Mouse (Mus musculus): ENCODE results near the gene Them7. TPM values are rescaled to one million over a fixed set of nuclear protein-coding genes. Genes with fewer than 3 reads are reported as not detected.

Gene Them7
- polyA plus RNA-seq, 1 experiment: not detected

- no peak for TF ChIP-seq CTCF (IDR thresholded peaks at IDR 0.05; ENCODE audit: borderline replicate concordance, insufficient read depth, low read length)
- TF ChIP-seq POLR2A (IDR thresholded peaks at IDR 0.05; ENCODE audit: low read depth, low read length): no peak
- Histone ChIP-seq H3K4me3 (ENCODE audit: insufficient read depth, low read length) (peak overlapping the region; percentile 88), H3K27ac (ENCODE audit: insufficient read depth, low read length) (no peak overlapping the region), H3K4me1 (ENCODE audit: control insufficient read depth, insufficient read depth, low read length) (peaks cover 3% of the 10 kb centered on the region; the same call in 1 of the 2 replicates)
Observed at GRCm38 (mm10) chr2:105397446-105398211, 173.5 kb downstream of the Them7 start.

- peak overlapping the region; percentile 97 for H3K27ac ChIP-seq (ENCODE audit: insufficient read depth, low read length)
- peak overlapping the region; percentile 88 for H3K4me3 ChIP-seq (ENCODE audit: insufficient read depth, low read length)
- TF ChIP-seq CTCF (IDR thresholded peaks at IDR 0.05; ENCODE audit: borderline replicate concordance, insufficient read depth, low read length) (no peak), POLR2A (IDR thresholded peaks at IDR 0.05; ENCODE audit: low read depth, low read length) (no peak)
- peaks cover 3% of the 10 kb centered on the region; the same call in 1 of the 2 replicates for H3K4me1 ChIP-seq (ENCODE audit: control insufficient read depth, insufficient read depth, low read length)
Observed at GRCm38 (mm10) chr2:105398636-105399084, 174.5 kb downstream of the Them7 start.

GRCm38 (mm10) chr2:105399085-105399891 is 175.2 kb downstream of the Them7 start, which contains the start of gene Rcn1:
Gene Rcn1, minus strand, starts transcription at chr2:105399319.
- Histone ChIP-seq H3K4me1 (ENCODE audit: control insufficient read depth, insufficient read depth, low read length) (peaks cover 3% of the 10 kb centered on the region; the same call in 1 of the 2 replicates), H3K27ac (ENCODE audit: insufficient read depth, low read length) (peak within 1 kb of the TSS; percentile 97), H3K4me3 (ENCODE audit: insufficient read depth, low read length) (peak within 1 kb of the TSS; percentile 88)
- TF ChIP-seq CTCF (IDR thresholded peaks at IDR 0.05; ENCODE audit: borderline replicate concordance, insufficient read depth, low read length) (no peak), POLR2A (IDR thresholded peaks at IDR 0.05; ENCODE audit: low read depth, low read length) (peak; percentile 88)

- no peak overlapping the region for H3K27ac ChIP-seq (ENCODE audit: insufficient read depth, low read length)
- H3K4me1 ChIP-seq (ENCODE audit: control insufficient read depth, insufficient read depth, low read length): no peaks in the 10 kb centered on the region; the same call in 1 of the 2 replicates
- TF ChIP-seq CTCF (IDR thresholded peaks at IDR 0.05; ENCODE audit: borderline replicate concordance, insufficient read depth, low read length) (no peak), POLR2A (IDR thresholded peaks at IDR 0.05; ENCODE audit: low read depth, low read length) (no peak)
- H3K4me3 ChIP-seq (ENCODE audit: insufficient read depth, low read length): no peak overlapping the region
Observed at GRCm38 (mm10) chr2:105400558-105400957, 176.4 kb downstream of the Them7 start.

GRCm38 (mm10) chr2:105402180-105402579 is 178.1 kb downstream of the Them7 start:
- H3K4me3 ChIP-seq (ENCODE audit: insufficient read depth, low read length): no peak overlapping the region
- TF ChIP-seq POLR2A (IDR thresholded peaks at IDR 0.05; ENCODE audit: low read depth, low read length) (no peak), CTCF (IDR thresholded peaks at IDR 0.05; ENCODE audit: borderline replicate concordance, insufficient read depth, low read length) (no peak)

GRCm38 (mm10) chr2:105408511-105408910 is 184.4 kb downstream of the Them7 start:
- Histone ChIP-seq H3K4me3 (ENCODE audit: insufficient read depth, low read length) (no peak overlapping the region), H3K4me1 (ENCODE audit: control insufficient read depth, insufficient read depth, low read length) (no peaks in the 10 kb centered on the region), H3K27ac (ENCODE audit: insufficient read depth, low read length) (no peak overlapping the region)
- TF ChIP-seq POLR2A (IDR thresholded peaks at IDR 0.05; ENCODE audit: low read depth, low read length) (no peak), CTCF (IDR thresholded peaks at IDR 0.05; ENCODE audit: borderline replicate concordance, insufficient read depth, low read length) (no peak)

More at GRCm38 (mm10) chr2:105402180-105402579, 178.1 kb downstream of the Them7 start:
- Histone ChIP-seq H3K27ac (ENCODE audit: insufficient read depth, low read length) (no peak overlapping the region), H3K4me1 (ENCODE audit: control insufficient read depth, insufficient read depth, low read length) (no peaks in the 10 kb centered on the region; the same call in 1 of the 2 replicates)

GRCm38 (mm10) chr2:105409253-105409652 is 185.1 kb downstream of the Them7 start:
- no peak overlapping the region for H3K4me3 ChIP-seq (ENCODE audit: insufficient read depth, low read length)
- TF ChIP-seq POLR2A (IDR thresholded peaks at IDR 0.05; ENCODE audit: low read depth, low read length) (no peak), CTCF (IDR thresholded peaks at IDR 0.05; ENCODE audit: borderline replicate concordance, insufficient read depth, low read length) (no peak)

GRCm38 (mm10) chr2:105414309-105414708 is 190.2 kb downstream of the Them7 start:
- TF ChIP-seq POLR2A (IDR thresholded peaks at IDR 0.05; ENCODE audit: low read depth, low read length) (no peak), CTCF (IDR thresholded peaks at IDR 0.05; ENCODE audit: borderline replicate concordance, insufficient read depth, low read length) (no peak)
- no peak overlapping the region for H3K27ac ChIP-seq (ENCODE audit: insufficient read depth, low read length)
- no peak overlapping the region for H3K4me3 ChIP-seq (ENCODE audit: insufficient read depth, low read length)
- no peaks in the 10 kb centered on the region for H3K4me1 ChIP-seq (ENCODE audit: control insufficient read depth, insufficient read depth, low read length)

More at GRCm38 (mm10) chr2:105409253-105409652, 185.1 kb downstream of the Them7 start:
- Histone ChIP-seq H3K27ac (ENCODE audit: insufficient read depth, low read length) (no peak overlapping the region), H3K4me1 (ENCODE audit: control insufficient read depth, insufficient read depth, low read length) (no peaks in the 10 kb centered on the region)

- TF ChIP-seq CTCF (IDR thresholded peaks at IDR 0.05; ENCODE audit: borderline replicate concordance, insufficient read depth, low read length): no peak
- TF ChIP-seq POLR2A (IDR thresholded peaks at IDR 0.05; ENCODE audit: low read depth, low read length): no peak
- Histone ChIP-seq H3K4me1 (ENCODE audit: control insufficient read depth, insufficient read depth, low read length) (no peaks in the 10 kb centered on the region), H3K27ac (ENCODE audit: insufficient read depth, low read length) (no peak overlapping the region), H3K4me3 (ENCODE audit: insufficient read depth, low read length) (no peak overlapping the region)
Observed at GRCm38 (mm10) chr2:105416046-105416659, 192.0 kb downstream of the Them7 start.

Measured in embryonic fibroblast, embryonic 13.5 days (primary cell).